18 mouse cellular contexts compared by ENCODE assay signal in the genomic region with DNA sequence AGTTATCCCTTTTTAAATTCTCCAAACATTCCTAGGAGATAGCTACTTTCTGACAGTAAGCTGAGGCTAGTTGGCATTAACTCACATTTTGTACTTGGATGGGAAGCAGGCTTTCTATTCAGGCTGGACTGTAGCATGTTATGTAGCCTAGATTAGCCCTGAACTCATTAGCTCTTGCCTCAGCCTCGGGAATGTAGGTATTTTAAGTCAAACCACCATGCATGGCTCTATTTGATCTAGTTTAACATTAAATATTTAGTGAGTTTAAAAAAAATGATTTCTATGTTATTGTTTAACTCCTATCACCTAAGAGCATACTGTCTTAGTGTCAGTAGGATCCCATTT.
DNase-seq lines count a peak whose midpoint lies in the region; ATAC-seq and TF ChIP-seq lines count a peak whose summit lies in the region.
"Had no signal": no experiment of that assay in that cellular context is flagged by ENCODE, and none has a peak within 500 bp of the region (broad histone marks: within the 10 kb centered on the region; RNA-seq: fewer than 3 reads in every experiment).

No protein-coding gene starts in this region.

- peak overlapping the region; percentile 56 for H3K27ac ChIP-seq in gastrocnemius, adult 2 months
- peak overlapping the region; percentile 86 for H3K27ac ChIP-seq in heart, postnatal 0 days (ENCODE audit: low read depth)
- no peak overlapping the region for H3K27ac ChIP-seq in heart, embryonic 11.5 days (ENCODE audit: low read depth, low read length)
- peak overlapping the region; percentile 66 for H3K27ac ChIP-seq in kidney, embryonic 15.5 days
- H3K27ac ChIP-seq: forebrain, embryonic 13.5 days; midbrain, embryonic 13.5 days had no signal

- no peaks in the 10 kb centered on the region for H3K9me3 ChIP-seq in heart, postnatal 0 days (replicated peaks; ENCODE audit: control insufficient read depth, low read length)
- 0 out of 2 replicates have a peak, but pooled peaks cover 2% of the 10 kb centered on the region for H3K9me3 ChIP-seq in heart, embryonic 11.5 days (replicated peaks; ENCODE audit: control insufficient read depth, low read length)
- no peaks in the 10 kb centered on the region for H3K9me3 ChIP-seq in kidney, embryonic 15.5 days (replicated peaks)
- H3K9me3 ChIP-seq: forebrain, embryonic 13.5 days; G1E; midbrain, embryonic 13.5 days; stomach, embryonic 15.5 days had no signal

- no peak for ATAC-seq in heart, postnatal 0 days (ENCODE audit: insufficient read depth, low read depth)
- no peak for ATAC-seq in heart, embryonic 11.5 days (replicated peaks; ENCODE audit: insufficient number of reproducible peaks, low FRiP score, low TSS enrichment)
- peak; percentile 56; the same call in 1 of the 2 replicates for ATAC-seq in kidney, embryonic 15.5 days (replicated peaks; ENCODE audit: low FRiP score)
- ATAC-seq: forebrain, embryonic 13.5 days; midbrain, embryonic 13.5 days had no signal

- 23% methylated on average over 1 of the region's 1 CpGs for WGBS in heart, postnatal 0 days
- WGBS in heart, embryonic 11.5 days (ENCODE audit: insufficient replicate concordance): 45% methylated on average over 1 of the region's 1 CpGs
- WGBS in kidney, embryonic 15.5 days: 32% methylated on average over 1 of the region's 1 CpGs

- no peak overlapping the region for H3K4me3 ChIP-seq in gastrocnemius, adult 2 months
- H3K4me3 ChIP-seq in heart, postnatal 0 days (ENCODE audit: low read depth, low read length): no peak overlapping the region
- no peak overlapping the region for H3K4me3 ChIP-seq in heart, embryonic 11.5 days (ENCODE audit: low read depth, low read length)
- H3K4me3 ChIP-seq in kidney, embryonic 15.5 days (replicated peaks): no peak overlapping the region
- H3K4me3 ChIP-seq: erythroblast, embryonic 14.5 days; forebrain, embryonic 13.5 days; midbrain, embryonic 13.5 days; stomach, embryonic 15.5 days had no signal

- no peak for TF ChIP-seq CTCF in gastrocnemius, adult 2 months (IDR thresholded peaks at IDR 0.05)
- TF ChIP-seq CTCF in heart, postnatal 0 days (IDR thresholded peaks at IDR 0.05; ENCODE audit: low read depth): no peak

- H3K4me2 ChIP-seq in heart, postnatal 0 days (ENCODE audit: low read depth, low read length): no peak overlapping the region
- H3K4me2 ChIP-seq in heart, embryonic 11.5 days: no peak overlapping the region
- no peak overlapping the region for H3K4me2 ChIP-seq in kidney, embryonic 15.5 days
- H3K4me2 ChIP-seq: forebrain, embryonic 13.5 days; midbrain, embryonic 13.5 days; stomach, embryonic 15.5 days had no signal

- no peak overlapping the region for H3K9ac ChIP-seq in heart, postnatal 0 days (replicated peaks; ENCODE audit: low read depth, low read length)
- H3K9ac ChIP-seq in heart, embryonic 11.5 days (ENCODE audit: low read depth, low read length): no peak overlapping the region
- no peak overlapping the region for H3K9ac ChIP-seq in kidney, embryonic 15.5 days
- H3K9ac ChIP-seq: forebrain, embryonic 13.5 days; midbrain, embryonic 13.5 days; stomach, embryonic 15.5 days had no signal

- intact Hi-C loops in gastrocnemius, adult 2 months (cut with DNase I): no loop called here

- peaks cover 26% of the 10 kb centered on the region for H3K4me1 ChIP-seq in heart, postnatal 0 days (ENCODE audit: control insufficient read depth, insufficient read depth)
- peaks cover 6% of the 10 kb centered on the region for H3K4me1 ChIP-seq in heart, embryonic 11.5 days (ENCODE audit: control insufficient read depth, insufficient read depth, low read length)
- peaks cover 10% of the 10 kb centered on the region; the same call in 1 of the 2 replicates for H3K4me1 ChIP-seq in kidney, embryonic 15.5 days
- H3K4me1 ChIP-seq: stomach, embryonic 15.5 days had no signal

- no peak for TF ChIP-seq EP300 in heart, postnatal 0 days (IDR thresholded peaks at IDR 0.05; ENCODE audit: low read depth)

- no peaks in the 10 kb centered on the region for H3K36me3 ChIP-seq in heart, postnatal 0 days (replicated peaks; ENCODE audit: control insufficient read depth, insufficient read depth, low read length)
- no peaks in the 10 kb centered on the region for H3K36me3 ChIP-seq in heart, embryonic 11.5 days (ENCODE audit: control insufficient read depth, insufficient read depth, low read length)
- no peaks in the 10 kb centered on the region for H3K36me3 ChIP-seq in kidney, embryonic 15.5 days
- H3K36me3 ChIP-seq: G1E; midbrain, embryonic 13.5 days; stomach, embryonic 15.5 days had no signal

- no peak for DNase-seq in gastrocnemius, adult 2 months
- DNase-seq in gastrocnemius, adult 18-20 months (ENCODE audit: low spot score): no peak
- DNase-seq in heart, postnatal 0 days (ENCODE audit: low spot score): no peak
- DNase-seq in kidney, adult 11 months: no peak
- peak; percentile 25 for DNase-seq in 3T3-L1 (ENCODE audit: low read depth, low spot score)
- DNase-seq in testis, postnatal 14 days (ENCODE audit: low spot score): no peak
- DNase-seq: cerebellum, adult 18-20 months; cerebellum, postnatal 25 days; liver; right cerebral cortex, postnatal 25 days; thymus, postnatal 14 days had no signal

- no peaks in the 10 kb centered on the region for H3K27me3 ChIP-seq in heart, postnatal 0 days (ENCODE audit: control insufficient read depth, insufficient read depth, low read length)
- H3K27me3 ChIP-seq in heart, embryonic 11.5 days (ENCODE audit: control insufficient read depth, insufficient read depth, low read length): no peaks in the 10 kb centered on the region
- H3K27me3 ChIP-seq in kidney, embryonic 15.5 days: no peaks in the 10 kb centered on the region
- H3K27me3 ChIP-seq: forebrain, embryonic 13.5 days; stomach, embryonic 15.5 days had no signal
